Mouse (Mus musculus): ENCODE data around the gene Pcdh9.

DNA sequence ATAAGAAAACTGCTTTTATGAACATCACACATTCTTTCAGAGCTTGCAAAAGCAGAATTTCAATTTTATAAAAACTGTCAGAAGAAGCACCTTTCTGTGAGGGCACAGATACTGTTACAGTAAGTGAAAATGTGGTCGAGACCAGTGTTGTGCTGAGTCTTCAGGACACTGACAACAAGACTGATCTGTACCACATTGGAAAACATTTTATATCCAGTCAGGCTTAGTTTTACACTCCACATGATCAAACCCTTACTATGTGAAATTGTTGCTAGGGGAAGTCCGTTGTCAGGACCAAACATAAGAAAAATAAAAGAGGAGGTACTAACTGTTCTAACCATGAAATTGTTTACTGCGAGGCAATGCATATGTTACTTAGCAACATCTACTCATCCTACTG is 656.1 kb downstream of the Pcdh9 start:
- TF ChIP-seq CTCF (IDR thresholded peaks at IDR 0.05; ENCODE audit: borderline replicate concordance, extremely low read depth, insufficient read depth, insufficient read length) (no peak), POLR2A (IDR thresholded peaks at IDR 0.05; ENCODE audit: borderline replicate concordance, extremely low read depth, insufficient read depth, insufficient read length, poor library complexity, severe bottlenecking) (no peak)

Measured in brain, embryonic 14.5 days (tissue).